Mouse (Mus musculus): ENCODE data around the gene Nup93.
"Not testable (repeated sequence)": the region's sequence is repeated elsewhere in the genome, so short reads cannot be mapped to it uniquely, and the experiment has no call there.

Gene Nup93

GRCm38 (mm10) chr8:94214252-94215173, at the start of gene Nup93:
TSS of gene Nup93 (plus strand) at chr8:94214564.
- peak; percentile 98 to 99 for DNase-seq

- not testable (repeated sequence) for DNase-seq
These were observed 48.6 kb upstream of the Nup93 start for GRCm38 (mm10) chr8:94165772-94166171.

- peak; percentile 79 to 89 for DNase-seq
These were observed 47.1 kb upstream of the Nup93 start for GRCm38 (mm10) chr8:94167244-94167643.

- DNase-seq, result no peak
These were observed 44.8 kb upstream of the Nup93 start for GRCm38 (mm10) chr8:94169547-94169946.

GRCm38 (mm10) chr8:94171321-94171755, 43.0 kb upstream of the Nup93 start:
- peak; percentile 18 to 46 for DNase-seq

- DNase-seq, result peak; percentile 76 to 88
These were observed 42.1 kb upstream of the Nup93 start, which contains the start of gene Mt2 for GRCm38 (mm10) chr8:94172075-94172808. TSS of gene Mt2 (plus strand) at chr8:94172664.

- peak in 1 of 2 experiments; percentile 26 for DNase-seq
These were observed 41.3 kb upstream of the Nup93 start for GRCm38 (mm10) chr8:94172809-94173732.

- DNase-seq, result no peak
These were observed 40.4 kb upstream of the Nup93 start for GRCm38 (mm10) chr8:94173848-94174403.

GRCm38 (mm10) chr8:94174619-94175213, 39.6 kb upstream of the Nup93 start:
- DNase-seq, result no peak

GRCm38 (mm10) chr8:94177716-94178390, 36.5 kb upstream of the Nup93 start:
- no peak for DNase-seq

GRCm38 (mm10) chr8:94178857-94179712, 35.3 kb upstream of the Nup93 start, which contains the start of gene Mt1:
TSS of gene Mt1 (plus strand) at chr8:94179082.
- DNase-seq, result peak; percentile 89 to 93

GRCm38 (mm10) chr8:94179713-94180560, 34.4 kb upstream of the Nup93 start:
- DNase-seq, result peak; percentile 19 to 31

- DNase-seq, result no peak
These were observed 33.8 kb upstream of the Nup93 start for GRCm38 (mm10) chr8:94180561-94180908.

- DNase-seq, result no peak
These were observed 32.1 kb upstream of the Nup93 start for GRCm38 (mm10) chr8:94182055-94182929.

- DNase-seq, result peak; percentile 84 to 90
These were observed 31.2 kb upstream of the Nup93 start for GRCm38 (mm10) chr8:94183117-94183516.

- peak in 1 of 2 experiments; percentile 29 for DNase-seq
These were observed 30.0 kb upstream of the Nup93 start for GRCm38 (mm10) chr8:94184357-94184843.

GRCm38 (mm10) chr8:94185791-94186190, 28.6 kb upstream of the Nup93 start:
- no peak for DNase-seq

- DNase-seq, result peak; percentile 84 to 86
These were observed 27.8 kb upstream of the Nup93 start for GRCm38 (mm10) chr8:94186542-94186941.
